Mouse (Mus musculus): ENCODE results near the gene Sgsm3. TPM values are rescaled to one million over a fixed set of nuclear protein-coding genes. Genes with fewer than 3 reads are reported as not detected.
A peak's percentile ranks its signal among the peaks of the same experiment; 100 is the strongest.

The Sgsm3 gene
- polyA plus RNA-seq, 1 experiment from 2014 or later = 31.1 TPM

GRCm38 (mm10) chr15:81038419-81038818 lies 60.9 kb downstream of the Sgsm3 start:
- H3K9me3 ChIP-seq (ENCODE audit: control insufficient read depth, low read length) = no peaks in the 10 kb centered on the region
- H3K36me3 ChIP-seq (ENCODE audit: control insufficient read depth, insufficient read depth, low read length) = no peaks in the 10 kb centered on the region
- H3K4me3 ChIP-seq (ENCODE audit: low read depth, low read length) = no peak overlapping the region
- no peak overlapping the region for H3K4me2 ChIP-seq (ENCODE audit: low read depth, low read length, severe bottlenecking)
- no peaks in the 10 kb centered on the region for H3K27me3 ChIP-seq (ENCODE audit: control insufficient read depth, insufficient read depth, low read length)
- DNase-seq (ENCODE audit: low spot score) = no peak
- WGBS = 91% methylated on average over 5 of the region's 5 CpGs
- H3K27ac ChIP-seq (ENCODE audit: low read depth, low read length) = no peak overlapping the region
- no peak for ATAC-seq (replicated peaks; ENCODE audit: low FRiP score)
- no peaks in the 10 kb centered on the region for H3K4me1 ChIP-seq (replicated peaks; ENCODE audit: control insufficient read depth, insufficient read depth, low read length)
- no peak overlapping the region for H3K9ac ChIP-seq (ENCODE audit: low read length)

- Histone ChIP-seq H3K27ac (ENCODE audit: low read depth, low read length) (no peak overlapping the region), H3K27me3 (ENCODE audit: control insufficient read depth, insufficient read depth, low read length) (no peaks in the 10 kb centered on the region), H3K4me1 (replicated peaks; ENCODE audit: control insufficient read depth, insufficient read depth, low read length) (no peaks in the 10 kb centered on the region), H3K4me3 (ENCODE audit: low read depth, low read length) (no peak overlapping the region), H3K9me3 (ENCODE audit: control insufficient read depth, low read length) (no peaks in the 10 kb centered on the region), H3K36me3 (ENCODE audit: control insufficient read depth, insufficient read depth, low read length) (no peaks in the 10 kb centered on the region), H3K9ac (ENCODE audit: low read length) (no peak overlapping the region), H3K4me2 (ENCODE audit: low read depth, low read length, severe bottlenecking) (no peak overlapping the region)
- DNase-seq (ENCODE audit: low spot score) (no peak), ATAC-seq (replicated peaks; ENCODE audit: low FRiP score) (no peak)
- WGBS = 71% methylated on average over 4 of the region's 4 CpGs
Measured at GRCm38 (mm10) chr15:81041767-81042166, 64.2 kb downstream of the Sgsm3 start.

GRCm38 (mm10) chr15:81042276-81042931 lies 64.8 kb downstream of the Sgsm3 start:
- WGBS = 58% methylated on average over 13 of the region's 13 CpGs
- no peak overlapping the region for H3K4me2 ChIP-seq (ENCODE audit: low read depth, low read length, severe bottlenecking)
- peak; percentile 67 for DNase-seq (ENCODE audit: low spot score)
- H3K4me3 ChIP-seq (ENCODE audit: low read depth, low read length) = no peak overlapping the region
- no peaks in the 10 kb centered on the region for H3K9me3 ChIP-seq (ENCODE audit: control insufficient read depth, low read length)
- H3K27ac ChIP-seq (ENCODE audit: low read depth, low read length) = no peak overlapping the region
- ATAC-seq (replicated peaks; ENCODE audit: low FRiP score) = no peak
- no peaks in the 10 kb centered on the region for H3K4me1 ChIP-seq (replicated peaks; ENCODE audit: control insufficient read depth, insufficient read depth, low read length)
- no peaks in the 10 kb centered on the region for H3K27me3 ChIP-seq (ENCODE audit: control insufficient read depth, insufficient read depth, low read length)
- no peaks in the 10 kb centered on the region for H3K36me3 ChIP-seq (ENCODE audit: control insufficient read depth, insufficient read depth, low read length)
- H3K9ac ChIP-seq (ENCODE audit: low read length) = no peak overlapping the region

- Histone ChIP-seq H3K36me3 (ENCODE audit: control insufficient read depth, insufficient read depth, low read length) (no peaks in the 10 kb centered on the region), H3K27ac (ENCODE audit: low read depth, low read length) (no peak overlapping the region), H3K4me1 (replicated peaks; ENCODE audit: control insufficient read depth, insufficient read depth, low read length) (no peaks in the 10 kb centered on the region), H3K9me3 (ENCODE audit: control insufficient read depth, low read length) (no peaks in the 10 kb centered on the region), H3K4me2 (ENCODE audit: low read depth, low read length, severe bottlenecking) (no peak overlapping the region), H3K9ac (ENCODE audit: low read length) (no peak overlapping the region), H3K27me3 (ENCODE audit: control insufficient read depth, insufficient read depth, low read length) (no peaks in the 10 kb centered on the region), H3K4me3 (ENCODE audit: low read depth, low read length) (no peak overlapping the region)
- 92% methylated on average over 9 of the region's 9 CpGs for WGBS
- ATAC-seq (replicated peaks; ENCODE audit: low FRiP score) (no peak), DNase-seq (ENCODE audit: low spot score) (no peak)
Measured at GRCm38 (mm10) chr15:81044446-81044845, 66.9 kb downstream of the Sgsm3 start.

GRCm38 (mm10) chr15:81045336-81045735 lies 67.8 kb downstream of the Sgsm3 start:
- no peak overlapping the region for H3K9ac ChIP-seq (ENCODE audit: low read length)
- 93% methylated on average over 4 of the region's 4 CpGs for WGBS
- ATAC-seq (replicated peaks; ENCODE audit: low FRiP score) (no peak), DNase-seq (ENCODE audit: low spot score) (no peak)
- H3K9me3 ChIP-seq (ENCODE audit: control insufficient read depth, low read length) = no peaks in the 10 kb centered on the region
- H3K4me1 ChIP-seq (replicated peaks; ENCODE audit: control insufficient read depth, insufficient read depth, low read length) = no peaks in the 10 kb centered on the region
- no peaks in the 10 kb centered on the region for H3K36me3 ChIP-seq (ENCODE audit: control insufficient read depth, insufficient read depth, low read length)
- no peaks in the 10 kb centered on the region for H3K27me3 ChIP-seq (ENCODE audit: control insufficient read depth, insufficient read depth, low read length)
- H3K27ac ChIP-seq (ENCODE audit: low read depth, low read length) = no peak overlapping the region
- no peak overlapping the region for H3K4me2 ChIP-seq (ENCODE audit: low read depth, low read length, severe bottlenecking)
- no peak overlapping the region for H3K4me3 ChIP-seq (ENCODE audit: low read depth, low read length)

GRCm38 (mm10) chr15:81046061-81046460 lies 68.5 kb downstream of the Sgsm3 start:
- Histone ChIP-seq H3K4me2 (ENCODE audit: low read depth, low read length, severe bottlenecking) (no peak overlapping the region), H3K9ac (ENCODE audit: low read length) (no peak overlapping the region), H3K4me3 (ENCODE audit: low read depth, low read length) (no peak overlapping the region), H3K27ac (ENCODE audit: low read depth, low read length) (no peak overlapping the region), H3K27me3 (ENCODE audit: control insufficient read depth, insufficient read depth, low read length) (no peaks in the 10 kb centered on the region), H3K4me1 (replicated peaks; ENCODE audit: control insufficient read depth, insufficient read depth, low read length) (no peaks in the 10 kb centered on the region), H3K9me3 (ENCODE audit: control insufficient read depth, low read length) (no peaks in the 10 kb centered on the region), H3K36me3 (ENCODE audit: control insufficient read depth, insufficient read depth, low read length) (no peaks in the 10 kb centered on the region)
- no peak for ATAC-seq (replicated peaks; ENCODE audit: low FRiP score)
- no peak for DNase-seq (ENCODE audit: low spot score)
- WGBS = 93% methylated on average over 7 of the region's 7 CpGs

GRCm38 (mm10) chr15:81047497-81047896 lies 69.9 kb downstream of the Sgsm3 start:
- DNase-seq (ENCODE audit: low spot score) (no peak), ATAC-seq (replicated peaks; ENCODE audit: low FRiP score) (no peak)
- Histone ChIP-seq H3K4me2 (ENCODE audit: low read depth, low read length, severe bottlenecking) (no peak overlapping the region), H3K27ac (ENCODE audit: low read depth, low read length) (no peak overlapping the region), H3K9me3 (ENCODE audit: control insufficient read depth, low read length) (no peaks in the 10 kb centered on the region), H3K4me1 (replicated peaks; ENCODE audit: control insufficient read depth, insufficient read depth, low read length) (no peaks in the 10 kb centered on the region), H3K27me3 (ENCODE audit: control insufficient read depth, insufficient read depth, low read length) (no peaks in the 10 kb centered on the region), H3K9ac (ENCODE audit: low read length) (no peak overlapping the region), H3K36me3 (ENCODE audit: control insufficient read depth, insufficient read depth, low read length) (no peaks in the 10 kb centered on the region), H3K4me3 (ENCODE audit: low read depth, low read length) (no peak overlapping the region)
- 51% methylated on average over 10 of the region's 10 CpGs for WGBS

GRCm38 (mm10) chr15:81049401-81050053 lies 72.0 kb downstream of the Sgsm3 start:
- H3K9me3 ChIP-seq (ENCODE audit: control insufficient read depth, low read length) = no peaks in the 10 kb centered on the region
- H3K36me3 ChIP-seq (ENCODE audit: control insufficient read depth, insufficient read depth, low read length) = no peaks in the 10 kb centered on the region
- H3K27me3 ChIP-seq (ENCODE audit: control insufficient read depth, insufficient read depth, low read length) = no peaks in the 10 kb centered on the region
- H3K27ac ChIP-seq (ENCODE audit: low read depth, low read length) = no peak overlapping the region
- ATAC-seq (replicated peaks; ENCODE audit: low FRiP score) (no peak), DNase-seq (ENCODE audit: low spot score) (no peak)
- no peak overlapping the region for H3K4me3 ChIP-seq (ENCODE audit: low read depth, low read length)
- WGBS = 76% methylated on average over 6 of the region's 6 CpGs
- H3K9ac ChIP-seq (ENCODE audit: low read length) = no peak overlapping the region
- no peak overlapping the region for H3K4me2 ChIP-seq (ENCODE audit: low read depth, low read length, severe bottlenecking)
- no peaks in the 10 kb centered on the region for H3K4me1 ChIP-seq (replicated peaks; ENCODE audit: control insufficient read depth, insufficient read depth, low read length)

GRCm38 (mm10) chr15:81050488-81050887 lies 72.9 kb downstream of the Sgsm3 start:
- ATAC-seq (replicated peaks; ENCODE audit: low FRiP score) (no peak), DNase-seq (ENCODE audit: low spot score) (no peak)
- Histone ChIP-seq H3K9ac (ENCODE audit: low read length) (no peak overlapping the region), H3K4me2 (ENCODE audit: low read depth, low read length, severe bottlenecking) (no peak overlapping the region), H3K27ac (ENCODE audit: low read depth, low read length) (no peak overlapping the region), H3K4me1 (replicated peaks; ENCODE audit: control insufficient read depth, insufficient read depth, low read length) (no peaks in the 10 kb centered on the region), H3K27me3 (ENCODE audit: control insufficient read depth, insufficient read depth, low read length) (no peaks in the 10 kb centered on the region), H3K4me3 (ENCODE audit: low read depth, low read length) (no peak overlapping the region), H3K9me3 (ENCODE audit: control insufficient read depth, low read length) (no peaks in the 10 kb centered on the region), H3K36me3 (ENCODE audit: control insufficient read depth, insufficient read depth, low read length) (no peaks in the 10 kb centered on the region)
- 71% methylated on average over 3 of the region's 3 CpGs for WGBS
